Mouse (Mus musculus): ENCODE results near the gene Gm4881. TPM values are rescaled to one million over a fixed set of nuclear protein-coding genes. Genes with fewer than 3 reads are reported as not detected.

Gene Gm4881
- polyA plus RNA-seq, 1 experiment from 2014 or later: not detected

DNA sequence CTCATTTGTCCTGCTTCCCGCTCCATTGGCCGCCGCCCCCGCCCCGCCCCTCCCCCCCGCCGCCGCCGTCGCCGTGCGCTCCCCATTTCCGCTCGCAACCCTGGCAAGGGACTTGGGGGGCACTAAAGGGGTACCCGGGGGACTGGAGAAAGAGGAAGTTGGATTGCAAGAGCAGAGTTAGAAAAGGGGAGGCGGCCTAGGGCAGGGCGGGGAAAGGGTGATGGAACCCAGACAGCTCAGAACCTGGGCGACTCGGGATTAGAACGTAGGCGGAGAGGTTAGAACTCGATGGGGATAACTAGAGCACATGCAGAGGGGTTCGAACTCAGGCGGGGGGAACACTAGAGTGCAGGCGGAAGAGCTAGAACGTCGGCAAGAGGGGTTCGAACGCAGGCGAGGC lies 10.2 kb upstream of the Gm4881 start:
- WGBS: 2% methylated on average over 30 of the region's 30 CpGs
- ATAC-seq (ENCODE audit: insufficient number of reproducible peaks, insufficient read depth, low FRiP score, low TSS enrichment, low read depth): no peak

DNA sequence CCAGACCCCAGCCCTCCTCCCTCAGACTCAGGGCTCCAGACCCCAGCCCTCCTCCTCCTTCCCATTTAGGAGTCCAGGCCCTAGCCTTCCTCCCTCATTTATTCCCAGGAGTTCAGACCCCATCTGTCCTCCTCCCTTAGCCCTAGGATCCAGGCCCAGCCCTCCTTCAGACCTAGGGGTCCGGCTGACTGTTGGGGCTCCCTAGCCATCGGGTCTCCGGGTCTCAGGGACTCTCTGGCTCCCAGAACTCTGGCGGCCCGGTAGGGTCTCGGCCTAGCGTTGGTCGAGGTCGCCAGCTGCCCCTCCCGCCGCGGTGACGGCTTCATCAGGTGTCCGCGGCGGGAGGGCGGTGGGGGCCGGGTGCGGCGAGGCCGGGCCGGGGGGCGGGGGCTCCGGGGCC lies 9.7 kb upstream of the Gm4881 start:
- ATAC-seq (ENCODE audit: insufficient number of reproducible peaks, insufficient read depth, low FRiP score, low TSS enrichment, low read depth): no peak
- 2% methylated on average over 22 of the region's 24 CpGs for WGBS
- Histone ChIP-seq H3K9me3 (0 out of 2 replicates have a peak, but pooled peaks cover 4% of the 10 kb centered on the region), H3K4me2 (peak overlapping the region; percentile 74), H3K9ac (replicated peaks) (peak overlapping the region; percentile 55), H3K4me1 (replicated peaks) (peaks cover 15% of the 10 kb centered on the region), H3K36me3 (no peaks in the 10 kb centered on the region), H3K27ac (no peak overlapping the region), H3K27me3 (peaks cover 85% of the 10 kb centered on the region), H3K4me3 (replicated peaks) (peak overlapping the region; percentile 45)

More for the DNA sequence above, 10.2 kb upstream of the Gm4881 start:
- no peak overlapping the region for H3K27ac ChIP-seq
- H3K36me3 ChIP-seq: no peaks in the 10 kb centered on the region
- H3K4me2 ChIP-seq: peak overlapping the region; percentile 74
- H3K27me3 ChIP-seq: peaks cover 80% of the 10 kb centered on the region
- H3K9ac ChIP-seq (replicated peaks): peak overlapping the region; percentile 55
- peak overlapping the region; percentile 45 for H3K4me3 ChIP-seq (replicated peaks)
- H3K4me1 ChIP-seq (replicated peaks): peaks cover 15% of the 10 kb centered on the region
- 0 out of 2 replicates have a peak, but pooled peaks cover 4% of the 10 kb centered on the region for H3K9me3 ChIP-seq

DNA sequence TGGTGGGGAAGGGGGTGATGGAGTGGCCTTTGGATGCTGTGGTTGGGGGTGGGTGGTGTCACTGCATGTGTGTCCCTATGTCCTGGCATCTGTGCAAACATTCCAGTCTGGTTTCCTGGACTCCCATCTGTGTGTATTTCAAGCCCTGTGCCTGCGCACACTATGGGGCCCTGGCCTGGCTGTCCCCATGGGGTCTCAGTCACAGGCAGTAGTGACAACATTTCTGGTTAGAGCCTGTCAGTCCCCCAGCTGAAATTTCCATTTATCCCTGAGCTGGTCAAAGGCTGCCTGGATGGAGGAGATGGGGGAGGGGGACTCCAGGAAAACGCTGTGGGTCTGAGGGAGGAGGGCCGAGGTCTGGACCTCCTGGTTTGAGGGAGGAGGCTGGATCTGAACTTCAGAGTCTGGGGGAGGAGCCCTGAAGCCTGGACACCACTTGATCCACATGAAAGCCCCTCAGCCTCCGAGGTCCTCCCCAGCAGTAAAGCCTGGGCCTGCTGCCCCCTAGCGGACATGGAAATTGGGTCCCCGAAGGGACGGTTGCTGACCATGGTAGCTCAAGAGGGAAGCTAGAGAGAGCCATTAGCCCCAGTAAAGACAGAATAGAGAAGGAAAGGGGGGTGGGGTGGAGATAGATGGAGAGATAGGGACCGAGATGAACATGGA lies 5.8 kb upstream of the Gm4881 start:
- Histone ChIP-seq H3K27ac (no peak overlapping the region), H3K27me3 (peaks cover 100% of the 10 kb centered on the region), H3K4me2 (no peak overlapping the region), H3K4me3 (replicated peaks) (no peak overlapping the region), H3K9ac (replicated peaks) (no peak overlapping the region), H3K36me3 (no peaks in the 10 kb centered on the region), H3K4me1 (replicated peaks) (peaks cover 12% of the 10 kb centered on the region), H3K9me3 (no peaks in the 10 kb centered on the region)
- no peak; the same call in 1 of the 2 replicates for ATAC-seq (ENCODE audit: insufficient number of reproducible peaks, insufficient read depth, low FRiP score, low TSS enrichment, low read depth)
- WGBS: 0% methylated on average over 8 of the region's 8 CpGs

DNA sequence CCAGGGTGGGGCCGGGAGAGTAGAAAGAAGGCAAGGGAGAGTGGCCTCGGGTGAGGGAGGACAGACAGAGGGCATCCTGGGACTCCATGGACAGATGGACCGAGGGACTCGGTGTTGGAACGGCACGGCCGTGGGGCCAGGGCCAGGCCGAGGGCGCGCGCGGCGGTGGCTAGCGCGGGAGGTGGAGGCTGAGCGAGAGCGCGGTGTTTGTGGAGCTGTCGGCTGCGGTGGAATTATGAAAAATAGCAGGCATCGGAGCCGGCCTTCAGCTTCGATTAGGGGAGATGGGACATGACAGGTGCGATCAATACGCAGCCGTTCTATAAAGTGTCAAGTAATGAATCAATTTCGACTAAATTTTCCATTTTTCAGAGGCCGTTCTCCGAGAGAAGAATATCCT lies 4.5 kb upstream of the Gm4881 start:
- no peak overlapping the region for H3K4me2 ChIP-seq
- no peak overlapping the region for H3K4me3 ChIP-seq (replicated peaks)
- no peaks in the 10 kb centered on the region for H3K36me3 ChIP-seq
- H3K27ac ChIP-seq: no peak overlapping the region
- no peak for ATAC-seq (ENCODE audit: insufficient number of reproducible peaks, insufficient read depth, low FRiP score, low TSS enrichment, low read depth)
- H3K4me1 ChIP-seq (replicated peaks): peaks cover 9% of the 10 kb centered on the region
- no peaks in the 10 kb centered on the region for H3K9me3 ChIP-seq
- H3K27me3 ChIP-seq: peaks cover 100% of the 10 kb centered on the region
- H3K9ac ChIP-seq (replicated peaks): no peak overlapping the region
- 2% methylated on average over 29 of the region's 29 CpGs for WGBS

DNA sequence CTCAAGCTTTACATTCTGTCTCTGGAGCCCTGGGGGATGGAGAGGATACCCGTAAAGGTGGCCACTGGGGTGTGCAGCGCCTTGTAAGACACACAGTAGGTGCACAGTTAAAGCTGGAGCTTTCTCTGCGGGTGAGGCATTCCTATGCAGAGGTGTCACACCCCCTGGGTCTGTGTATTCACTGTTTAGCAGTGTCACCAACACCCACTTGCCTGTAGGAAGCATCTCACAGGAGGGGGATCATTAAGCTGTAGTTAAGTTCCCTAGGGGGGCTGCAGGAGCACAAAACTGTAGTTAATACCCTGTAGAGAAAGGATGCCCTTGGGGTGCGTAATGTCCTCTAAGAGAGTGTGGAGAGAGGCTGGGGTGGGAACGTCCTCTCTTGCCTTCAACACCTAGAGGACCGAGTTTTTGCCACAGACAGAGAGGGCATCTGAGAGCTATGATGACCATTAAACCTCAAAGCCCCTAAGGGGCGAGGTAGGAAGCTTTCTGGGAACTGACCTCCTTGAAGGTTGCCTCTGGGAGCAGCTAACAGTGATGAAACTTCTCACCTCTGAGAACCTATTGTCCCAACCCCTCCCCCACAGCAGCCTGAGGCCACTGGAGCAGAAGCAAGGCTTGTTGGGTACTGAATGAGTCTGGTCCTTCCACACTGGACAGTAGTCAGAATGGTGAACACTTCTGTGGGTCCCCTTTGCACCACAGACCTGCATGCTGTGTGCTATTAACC lies 3.2 kb upstream of the Gm4881 start:
- Histone ChIP-seq H3K27ac (no peak overlapping the region), H3K4me2 (no peak overlapping the region)
- 1% methylated on average over 7 of the region's 7 CpGs for WGBS

DNA sequence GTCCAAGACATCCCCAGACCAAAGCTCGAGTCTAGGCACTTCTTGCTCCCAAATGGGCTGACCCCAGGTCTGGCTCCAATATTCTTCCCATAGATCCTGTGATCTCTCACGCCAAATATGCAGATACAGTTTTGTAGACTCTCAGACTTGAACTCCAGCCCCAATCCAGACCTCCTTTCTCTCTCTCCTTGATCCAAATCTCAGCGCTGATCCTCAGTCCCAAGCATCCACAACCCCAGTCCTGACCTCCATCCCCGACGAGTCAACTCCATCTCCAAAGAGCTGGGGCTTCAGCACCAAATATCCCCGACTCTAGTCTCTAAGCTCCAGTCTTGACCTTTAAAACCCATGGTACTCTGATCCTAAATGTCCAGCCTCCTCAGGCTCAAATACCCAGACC lies 653 bp downstream of the Gm4881 start:
- peaks cover 9% of the 10 kb centered on the region for H3K4me1 ChIP-seq (replicated peaks)
- 8% methylated on average over 6 of the region's 6 CpGs for whole genome bisulfite sequencing
- H3K9me3 ChIP-seq: no peaks in the 10 kb centered on the region
- no peak overlapping the region for H3K27ac ChIP-seq
- no peak for ATAC-seq (ENCODE audit: insufficient number of reproducible peaks, insufficient read depth, low FRiP score, low TSS enrichment, low read depth)
- peaks cover 100% of the 10 kb centered on the region for H3K27me3 ChIP-seq
- no peaks in the 10 kb centered on the region for H3K36me3 ChIP-seq
- no peak overlapping the region for H3K4me2 ChIP-seq
- H3K4me3 ChIP-seq (replicated peaks): peak overlapping the region; percentile 38; the same call in 1 of the 2 replicates
- H3K9ac ChIP-seq (replicated peaks): no peak overlapping the region

More for the DNA sequence above, 3.2 kb upstream of the Gm4881 start:
- Histone ChIP-seq H3K9ac (replicated peaks) (no peak overlapping the region), H3K4me3 (replicated peaks) (no peak overlapping the region), H3K27me3 (peaks cover 100% of the 10 kb centered on the region), H3K4me1 (replicated peaks) (peaks cover 9% of the 10 kb centered on the region), H3K36me3 (no peaks in the 10 kb centered on the region), H3K9me3 (no peaks in the 10 kb centered on the region)
- ATAC-seq (ENCODE audit: insufficient number of reproducible peaks, insufficient read depth, low FRiP score, low TSS enrichment, low read depth): no peak

DNA sequence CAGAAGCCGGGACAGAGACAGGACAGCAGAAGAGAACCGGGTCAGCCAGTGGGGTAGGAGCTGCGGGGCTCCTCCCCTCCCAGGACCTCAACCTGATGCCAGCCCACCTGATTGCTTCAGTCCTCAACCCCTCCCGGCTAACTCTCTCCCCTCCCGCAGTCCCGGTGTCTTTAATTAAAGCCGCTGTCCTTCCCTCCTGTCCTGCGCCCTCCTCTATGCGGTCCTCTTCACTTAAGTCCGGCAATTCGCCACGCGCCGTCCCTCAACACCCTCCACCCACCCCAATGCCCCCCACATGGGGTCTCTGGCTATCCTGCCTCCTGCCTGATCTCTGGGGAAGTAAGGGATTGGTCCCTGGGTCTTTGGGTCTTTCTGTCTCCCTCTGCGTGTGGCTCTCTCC lies 12.6 kb downstream of the Gm4881 start:
- ATAC-seq (ENCODE audit: insufficient number of reproducible peaks, insufficient read depth, low FRiP score, low TSS enrichment, low read depth): no peak
- WGBS: under 1% methylated on average over 15 of the region's 15 CpGs
- H3K4me1 ChIP-seq (replicated peaks): peaks cover 9% of the 10 kb centered on the region; the same call in 1 of the 2 replicates
- H3K4me3 ChIP-seq (replicated peaks): no peak overlapping the region
- H3K27me3 ChIP-seq: peaks cover 95% of the 10 kb centered on the region
- H3K36me3 ChIP-seq: peaks cover 12% of the 10 kb centered on the region
- H3K9ac ChIP-seq (replicated peaks): no peak overlapping the region
- H3K27ac ChIP-seq: no peak overlapping the region
- H3K4me2 ChIP-seq: no peak overlapping the region
- H3K9me3 ChIP-seq: no peaks in the 10 kb centered on the region

DNA sequence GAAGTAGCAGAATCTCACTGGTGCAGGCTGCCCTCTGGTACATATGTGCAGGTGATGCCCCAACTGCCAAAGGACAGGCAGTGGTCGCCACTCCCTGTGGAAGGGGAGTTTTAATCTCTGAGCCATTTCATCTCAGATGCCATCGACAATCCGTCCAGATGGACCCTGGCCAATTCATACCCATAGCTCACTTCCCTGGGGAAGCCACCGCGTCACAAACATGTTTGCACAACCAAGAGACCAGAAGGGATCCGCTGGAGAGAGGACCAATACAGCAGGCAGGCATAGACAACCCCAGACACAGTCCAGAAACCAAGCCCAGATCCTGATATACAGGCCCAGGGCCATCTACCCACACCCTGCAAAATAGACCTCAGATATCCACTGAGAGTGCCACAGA lies 13.8 kb downstream of the Gm4881 start:
- Histone ChIP-seq H3K36me3 (peaks cover 24% of the 10 kb centered on the region), H3K27me3 (peaks cover 83% of the 10 kb centered on the region), H3K4me3 (replicated peaks) (no peak overlapping the region), H3K9ac (replicated peaks) (no peak overlapping the region), H3K27ac (no peak overlapping the region), H3K4me1 (replicated peaks) (peaks cover 9% of the 10 kb centered on the region; the same call in 1 of the 2 replicates), H3K4me2 (no peak overlapping the region), H3K9me3 (no peaks in the 10 kb centered on the region)
- ATAC-seq (ENCODE audit: insufficient number of reproducible peaks, insufficient read depth, low FRiP score, low TSS enrichment, low read depth): no peak
- 61% methylated on average over 6 of the region's 6 CpGs for WGBS

DNA sequence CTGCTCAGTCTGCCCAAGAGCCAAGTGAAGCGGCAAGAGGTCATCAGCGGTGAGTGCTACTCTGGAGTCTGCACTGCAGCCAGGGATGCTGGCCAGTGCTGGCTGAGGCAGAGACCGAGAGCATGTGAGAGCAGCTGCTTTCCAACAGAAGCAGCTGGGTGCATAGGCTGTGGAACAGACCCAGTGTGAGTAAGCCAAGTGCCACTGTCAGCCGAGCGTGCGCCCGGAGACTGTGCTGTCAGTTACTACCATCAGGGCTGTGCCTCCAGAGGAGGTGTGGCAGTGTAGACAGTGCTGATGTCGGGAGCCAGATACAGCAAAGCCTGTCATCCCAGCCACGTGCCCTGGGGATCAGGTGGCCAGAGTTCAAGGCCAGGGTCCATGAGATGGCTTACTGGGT lies 24.6 kb downstream of the Gm4881 start:
- Histone ChIP-seq H3K36me3 (peaks cover 81% of the 10 kb centered on the region), H3K4me2 (no peak overlapping the region), H3K27ac (no peak overlapping the region), H3K9ac (replicated peaks) (no peak overlapping the region), H3K4me3 (replicated peaks) (no peak overlapping the region), H3K9me3 (no peaks in the 10 kb centered on the region), H3K27me3 (no peaks in the 10 kb centered on the region), H3K4me1 (replicated peaks) (no peaks in the 10 kb centered on the region)
- 90% methylated on average over 9 of the region's 9 CpGs for WGBS
- no peak for ATAC-seq (ENCODE audit: insufficient number of reproducible peaks, insufficient read depth, low FRiP score, low TSS enrichment, low read depth)

DNA sequence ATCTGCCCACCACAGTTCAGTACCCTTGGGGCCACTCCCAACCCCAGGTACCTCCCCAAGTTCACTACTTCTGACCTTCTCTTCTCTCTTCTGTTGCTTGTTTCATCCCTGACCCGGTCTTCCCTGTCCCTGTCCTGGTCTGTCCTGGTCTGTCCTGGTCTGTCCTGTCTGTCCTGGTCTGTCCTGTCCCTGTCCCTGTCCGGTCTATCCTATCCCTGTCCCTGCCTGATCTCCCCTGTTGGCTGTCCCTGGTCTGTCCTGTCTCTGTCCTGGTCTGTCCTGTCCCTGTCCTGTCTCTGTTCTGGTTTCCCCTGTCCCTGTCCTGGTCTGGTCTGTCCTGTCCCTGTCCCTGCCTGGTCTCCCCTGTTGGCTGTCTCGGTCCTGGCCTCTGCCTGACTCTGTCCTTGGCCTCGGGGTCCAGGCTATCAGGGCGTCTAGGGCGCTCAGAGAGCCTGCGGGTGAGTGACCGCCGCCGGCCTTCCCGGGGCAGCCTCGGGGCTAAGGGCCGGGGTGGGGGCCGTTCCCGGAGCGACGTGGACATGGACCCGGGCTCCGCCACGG lies 25.5 kb downstream of the Gm4881 start:
- Histone ChIP-seq H3K9ac (replicated peaks) (no peak overlapping the region), H3K4me2 (no peak overlapping the region), H3K27ac (no peak overlapping the region), H3K36me3 (peaks cover 73% of the 10 kb centered on the region), H3K4me3 (replicated peaks) (no peak overlapping the region), H3K9me3 (no peaks in the 10 kb centered on the region), H3K27me3 (no peaks in the 10 kb centered on the region), H3K4me1 (replicated peaks) (no peaks in the 10 kb centered on the region)
- ATAC-seq (ENCODE audit: insufficient number of reproducible peaks, insufficient read depth, low FRiP score, low TSS enrichment, low read depth): peak; percentile 53; the same call in 1 of the 2 replicates
- WGBS: 91% methylated on average over 20 of the region's 20 CpGs

DNA sequence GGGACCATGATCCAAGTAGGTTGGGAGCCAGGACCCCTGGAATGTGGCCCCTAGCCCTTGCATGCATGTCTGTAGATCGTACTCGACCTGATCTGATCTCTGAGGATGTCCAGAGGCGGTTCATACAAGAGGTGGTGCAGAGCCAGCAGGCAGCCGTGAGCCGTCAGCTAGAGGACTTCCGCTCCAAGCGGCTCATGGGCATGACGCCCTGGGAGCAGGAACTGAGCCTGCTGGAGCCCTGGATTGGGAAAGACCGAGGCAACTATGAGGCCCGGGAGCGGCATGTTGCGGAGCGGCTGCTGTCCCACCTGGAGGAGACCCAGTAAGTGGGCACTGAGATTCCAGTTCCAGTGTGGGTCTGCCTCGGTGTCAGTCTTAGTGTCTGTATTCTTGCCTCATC lies 31.8 kb downstream of the Gm4881 start:
- no peak for ATAC-seq (ENCODE audit: insufficient number of reproducible peaks, insufficient read depth, low FRiP score, low TSS enrichment, low read depth)
- peaks cover 65% of the 10 kb centered on the region for H3K36me3 ChIP-seq

More for the DNA sequence above, 31.8 kb downstream of the Gm4881 start:
- H3K4me1 ChIP-seq (replicated peaks): peaks cover 12% of the 10 kb centered on the region
- no peak overlapping the region for H3K4me2 ChIP-seq
- H3K9ac ChIP-seq (replicated peaks): no peak overlapping the region
- H3K27ac ChIP-seq: no peak overlapping the region
- no peak overlapping the region for H3K4me3 ChIP-seq (replicated peaks)
- 94% methylated on average over 14 of the region's 14 CpGs for WGBS
- no peaks in the 10 kb centered on the region for H3K9me3 ChIP-seq
- H3K27me3 ChIP-seq: no peaks in the 10 kb centered on the region
